Mouse (Mus musculus) heart, adult 8-10 months (tissue): ENCODE results near the gene Frs3. TPM values are rescaled to one million over a fixed set of nuclear protein-coding genes. Genes with fewer than 3 reads are reported as not detected.
A peak's percentile ranks its signal among the peaks of the same experiment; 100 is the strongest.

Source experiments
- DNase-seq: peaks from one replicate; pipeline ENCODE4 v3.0.0; 2022; ENCODE audit warnings: low spot score
- total RNA-seq, 4 experiments: library from RNA; stranded (reverse); gene quantifications; 2 replicates each; pipeline ENCODE4 v1.2.4; 2022

Gene Frs3
- total RNA-seq, 4 experiments from 2014 or later, result 4.8 to 7.5 (median 4.9) TPM

- no peak for DNase-seq
These were observed 46.8 kb downstream of the Frs3 start for GRCm38 (mm10) chr17:47735553-47736100.

- peak; percentile 97 for DNase-seq
These were observed 48.0 kb downstream of the Frs3 start, which contains the start of gene Tfeb for GRCm38 (mm10) chr17:47736856-47737255. TSS of gene Tfeb (plus strand) at chr17:47737030.

GRCm38 (mm10) chr17:47737271-47738065 lies 48.6 kb downstream of the Frs3 start:
- peak; percentile 86 for DNase-seq

GRCm38 (mm10) chr17:47738066-47738878 lies 49.4 kb downstream of the Frs3 start:
- no peak for DNase-seq

- no peak for DNase-seq
These were observed 50.3 kb downstream of the Frs3 start for GRCm38 (mm10) chr17:47738879-47739798.

- DNase-seq, result no peak
These were observed 51.4 kb downstream of the Frs3 start for GRCm38 (mm10) chr17:47740186-47740585.

DNA sequence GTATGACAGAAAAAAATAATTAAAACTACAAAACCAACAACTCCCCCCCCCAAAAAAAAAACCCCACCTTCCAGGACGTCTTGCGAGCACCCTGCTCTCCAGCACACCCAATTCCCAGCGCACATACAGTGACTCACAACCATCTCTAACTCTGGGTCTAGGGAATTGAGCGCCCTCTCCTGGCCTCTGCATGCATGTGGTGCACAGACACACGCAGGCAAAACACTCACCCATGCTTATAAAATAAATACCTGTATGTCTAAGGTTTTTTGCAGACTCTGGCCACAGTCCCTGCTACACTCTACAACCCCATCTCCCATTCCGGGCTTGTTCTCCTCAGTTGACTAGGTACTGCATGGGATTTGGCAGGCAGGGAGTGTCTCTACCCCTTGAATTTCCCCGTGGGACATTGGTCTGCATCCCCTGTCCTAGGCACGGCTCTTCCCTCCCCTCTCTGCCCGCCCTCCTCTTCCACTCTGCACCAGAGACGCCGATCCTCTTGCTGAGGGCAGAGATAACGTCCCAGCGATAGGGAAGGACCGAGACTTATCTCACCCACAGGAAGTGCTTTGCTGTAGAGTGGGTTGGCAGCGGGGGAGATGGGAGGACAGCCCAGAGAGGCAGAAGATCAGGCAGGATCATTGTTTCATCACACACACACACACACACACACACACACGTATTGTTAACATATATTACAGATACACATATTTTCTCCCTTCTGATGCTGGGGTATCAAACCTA lies 54.3 kb downstream of the Frs3 start:
- no peak for DNase-seq

- no peak for DNase-seq
These were observed 55.3 kb downstream of the Frs3 start for GRCm38 (mm10) chr17:47744086-47744485.

DNA sequence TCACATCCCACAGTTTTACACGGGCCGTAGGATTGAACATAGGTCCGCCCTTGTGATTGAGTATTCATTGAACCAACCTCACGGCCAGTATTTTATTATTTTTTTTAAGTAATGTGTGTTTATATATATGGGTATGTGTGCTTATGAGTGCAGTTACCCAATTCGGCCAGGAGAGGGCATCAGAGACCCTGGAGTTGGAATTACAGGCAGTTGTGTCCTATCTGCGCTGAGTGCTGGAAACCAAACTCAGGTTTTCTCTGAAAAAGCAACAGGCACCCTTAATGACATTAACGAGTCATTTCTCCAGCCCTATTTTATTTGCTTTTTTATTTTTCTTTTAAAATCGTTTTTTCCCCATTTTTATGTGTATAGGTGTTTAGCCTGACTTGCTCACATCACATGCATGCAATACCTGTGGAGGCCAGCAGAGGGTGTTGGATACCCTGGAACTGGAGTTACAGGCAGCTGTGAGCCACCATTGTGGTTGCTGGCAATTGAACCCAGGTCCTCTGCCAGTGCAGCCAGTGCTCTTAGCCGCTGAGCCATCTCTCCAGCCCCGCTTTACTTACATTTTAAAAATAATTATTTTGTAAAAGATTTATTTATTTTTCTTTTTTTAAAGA lies 56.0 kb downstream of the Frs3 start:
- DNase-seq, result no peak

DNA sequence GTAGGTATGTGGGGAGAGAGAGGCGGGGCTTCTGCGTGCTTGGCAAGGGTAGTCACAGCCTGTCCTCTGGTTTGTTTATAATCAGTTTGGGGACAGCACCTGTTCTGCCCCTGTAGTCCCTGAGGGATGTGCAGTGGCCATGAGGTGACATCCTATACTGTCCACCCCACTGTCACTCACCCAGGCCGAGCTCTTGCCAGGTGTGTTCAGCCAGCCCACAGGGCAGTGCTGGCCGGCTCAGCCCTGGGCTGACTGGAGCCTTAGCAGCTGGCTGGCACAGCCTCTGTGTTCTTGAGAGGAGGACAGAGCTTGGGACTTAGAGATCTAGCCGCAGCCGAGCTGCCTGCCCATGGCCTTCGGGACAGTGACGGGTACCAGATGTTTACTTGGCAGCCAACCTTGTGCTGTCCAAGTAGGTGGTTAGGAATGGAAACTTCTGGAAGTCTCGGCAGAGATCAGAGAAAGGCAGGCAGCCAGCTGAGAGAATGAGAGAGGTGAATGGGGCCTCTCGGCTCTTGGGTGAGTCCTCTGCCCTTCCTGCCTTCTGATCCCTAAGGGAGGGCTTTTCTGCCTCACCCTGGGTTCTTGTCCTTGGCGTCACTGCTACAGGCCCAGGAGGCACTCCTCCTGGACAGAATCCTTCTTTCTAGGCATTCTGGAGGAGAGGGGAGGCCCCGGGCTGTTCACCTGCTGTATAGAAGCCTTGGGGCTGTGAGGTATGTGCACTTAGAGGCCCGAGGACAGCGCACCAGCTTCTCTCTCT lies 60.1 kb downstream of the Frs3 start:
- DNase-seq, result no peak

- DNase-seq, result no peak
These were observed 60.8 kb downstream of the Frs3 start for GRCm38 (mm10) chr17:47749626-47750025.

- DNase-seq, result no peak
These were observed 61.3 kb downstream of the Frs3 start for GRCm38 (mm10) chr17:47750101-47750500.

- DNase-seq, result no peak
These were observed 63.0 kb downstream of the Frs3 start for GRCm38 (mm10) chr17:47751811-47752210.

GRCm38 (mm10) chr17:47753130-47753775 lies 64.4 kb downstream of the Frs3 start:
- no peak for DNase-seq

Other genes starting within 250 kb of the Frs3 start
- 10 to 100 TPM in 2 of 4 experiments, 1 to 10 TPM in 2; 9.1 to 12.5 (median 10.4) TPM for gene Taf8, start 186.7 kb upstream of the Frs3 start, total RNA-seq
- 10 to 100 TPM; 74.4 to 82.2 (median 75.2) TPM for gene Ccnd3, start 184.0 kb upstream of the Frs3 start, total RNA-seq
- 10 to 100 TPM; 14.2 to 16.9 (median 15.9) TPM for gene Bysl, start 77.5 kb upstream of the Frs3 start, total RNA-seq
- 10 to 100 TPM; 15.7 to 19.9 (median 18.1) TPM for gene Med20, start 77.4 kb upstream of the Frs3 start, total RNA-seq
- 1 to 10 TPM in 3 of 4 experiments, under 1 TPM in 1; 0.35 to 5.1 (median 2.0) TPM for gene Gm20517, start 77.4 kb upstream of the Frs3 start, total RNA-seq
- 1 to 10 TPM; 3.4 to 4.6 (median 3.7) TPM for gene Usp49, start 58.3 kb upstream of the Frs3 start, total RNA-seq
- gene Tomm6, start 644 bp upstream of the Frs3 start, total RNA-seq, result 100 to 1,000 TPM; 103 to 121 (median 114) TPM
- under 1 TPM; 0.31 to 0.68 (median 0.48) TPM for gene Gm21981, start 5.4 kb downstream of the Frs3 start, total RNA-seq
- 1 to 10 TPM; 3.0 to 5.6 (median 3.7) TPM for gene Prickle4, start 5.7 kb downstream of the Frs3 start, total RNA-seq
- not detected for gene Pgc, start 37.8 kb downstream of the Frs3 start, total RNA-seq
- 10 to 100 TPM; 36.9 to 42.6 (median 39.1) TPM for gene Tfeb, start 48.0 kb downstream of the Frs3 start, total RNA-seq
- 1 to 10 TPM; 1.7 to 2.2 (median 1.9) TPM for gene Mdfi, start 145.7 kb downstream of the Frs3 start, total RNA-seq
- 10 to 100 TPM; 10.2 to 12.7 (median 10.5) TPM for gene Foxp4, start 235.6 kb downstream of the Frs3 start, total RNA-seq